Mouse (Mus musculus) bone marrow macrophage, adult 2 months (primary cell): Measurements from ENCODE around the gene Cavin3.

Experiments used
- CTCF ChIP-seq: IDR thresholded peaks from 2 replicates; pipeline ENCODE4 v1.5.1; 2012; ENCODE audit warnings: low read depth, mild to moderate bottlenecking, low read length, moderate library complexity
- POLR2A ChIP-seq: IDR thresholded peaks from 2 replicates; pipeline ENCODE4 v1.6.1; 2012; ENCODE audit warnings: mild to moderate bottlenecking, low read depth, low read length, borderline replicate concordance

- no peak for TF ChIP-seq POLR2A
- TF ChIP-seq CTCF = no peak
These were observed 19.9 kb upstream of the Cavin3 start for GRCm38 (mm10) chr7:105501984-105502383.
